Mouse (Mus musculus) intestine, postnatal 0 days (tissue): ENCODE measurements around the gene Hsph1. TPM values are rescaled to one million over a fixed set of nuclear protein-coding genes. Genes with fewer than 3 reads are reported as not detected.

ENCODE experiments used
- ATAC-seq: fragments of 200-750 bp; cut with Nextera tagmentation; 2 replicates; pipeline ENCODE4 v1.8.0; 2017; ENCODE audit warnings: mild to moderate bottlenecking, moderate TSS enrichment, moderate library complexity
- H3K27ac ChIP-seq: fragments of 300-500 bp; sonication (generic); 2 replicates; pipeline ENCODE4 v1.5.1; 2014; ENCODE audit warnings: mild to moderate bottlenecking, low read depth, low read length, moderate library complexity
- H3K27me3 ChIP-seq: fragments of 300-500 bp; sonication (generic); replicated peaks from 2 replicates; pipeline ENCODE4 v1.6.1; 2014; ENCODE audit warnings: low read length, mixed read lengths; ENCODE audit not compliant: control insufficient read depth, insufficient read depth
- H3K36me3 ChIP-seq: fragments of 300-500 bp; sonication (generic); 2 replicates; pipeline ENCODE4 v1.6.1; 2014; ENCODE audit warnings: mild to moderate bottlenecking, moderate library complexity; ENCODE audit not compliant: control insufficient read depth, insufficient read depth
- H3K4me1 ChIP-seq: fragments of 300-500 bp; sonication (generic); replicated peaks from 2 replicates; pipeline ENCODE4 v1.6.1; 2014; ENCODE audit warnings: antibody characterized with exemption, low read length, mixed read lengths; ENCODE audit not compliant: control insufficient read depth, insufficient read depth
- H3K4me2 ChIP-seq: fragments of 300-500 bp; sonication (generic); replicated peaks from 2 replicates; pipeline ENCODE4 v1.6.1; 2014; ENCODE audit warnings: low read depth, mild to moderate bottlenecking, moderate library complexity
- H3K4me3 ChIP-seq: fragments of 300-500 bp; sonication (generic); 2 replicates; pipeline ENCODE4 v1.5.1; 2014; ENCODE audit warnings: low read depth, low read length
- H3K9ac ChIP-seq: fragments of 300-500 bp; sonication (generic); 2 replicates; pipeline ENCODE4 v1.6.1; 2014; ENCODE audit warnings: mild to moderate bottlenecking, low read depth, low read length
- H3K9me3 ChIP-seq: fragments of 300-500 bp; sonication (generic); 2 replicates; pipeline ENCODE4 v1.6.1; 2016; ENCODE audit warnings: mixed run types; ENCODE audit not compliant: control insufficient read depth
- CTCF ChIP-seq: sonication (generic); IDR thresholded peaks from 2 replicates; pipeline ENCODE4 v1.5.1; 2016; ENCODE audit warnings: low read depth, mild to moderate bottlenecking, control low read depth, antibody characterized with exemption, moderate library complexity
- whole genome bisulfite sequencing: fragments of 180-500 bp; shearing (Covaris S2); extraction: QIAGEN DNeasy Blood & Tissue Kit; methylation state at CpG from one replicate; pipeline ENCODE4 v1.1.7; 2014; 5-methylcytosine and 5-hydroxymethylcytosine counted together
- polyA plus RNA-seq: library from polyadenylated mRNA; unstranded; fragments of >200 nt; fragmentation: Nextera tagmentation; extraction: Ambion mirVana; gene quantifications from 2 replicates; pipeline ENCODE4 v1.2.1, GENCODE M21; 2015

Hsph1 gene
- polyA plus RNA-seq, 1 experiment from 2014 or later: 9.0 TPM

DNA sequence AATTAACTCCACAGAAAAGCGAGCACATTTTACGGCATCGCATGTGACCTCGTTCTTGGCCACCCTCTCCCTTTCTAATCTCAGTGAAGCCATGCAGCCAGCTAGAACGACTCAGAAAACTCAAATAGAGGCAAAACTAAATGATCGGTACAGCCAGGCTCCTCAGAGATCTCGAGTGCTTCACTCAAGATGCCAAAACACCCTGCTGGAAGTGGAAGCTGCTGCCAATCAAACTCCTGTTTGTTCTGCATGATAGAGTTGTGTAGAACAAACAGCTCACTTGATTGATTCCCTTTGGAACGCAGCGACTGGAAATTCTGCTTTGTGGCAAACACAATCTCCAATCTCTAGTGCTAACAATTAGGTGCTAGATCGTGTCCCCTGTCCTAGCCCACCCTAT, 59.2 kb downstream of the Hsph1 start:
- Histone ChIP-seq H3K27ac (no peak overlapping the region), H3K27me3 (no peaks in the 10 kb centered on the region), H3K9ac (no peak overlapping the region), H3K36me3 (no peaks in the 10 kb centered on the region), H3K9me3 (no peaks in the 10 kb centered on the region), H3K4me1 (no peaks in the 10 kb centered on the region), H3K4me3 (no peak overlapping the region), H3K4me2 (no peak overlapping the region)
- ATAC-seq: no peak
- WGBS: 42% methylated on average over 10 of the region's 10 CpGs
- TF ChIP-seq CTCF: no peak

GRCm38 (mm10) chr5:149568993-149569392, 67.2 kb downstream of the Hsph1 start:
- H3K4me3 ChIP-seq: no peak overlapping the region
- no peak for TF ChIP-seq CTCF
- no peak overlapping the region for H3K4me2 ChIP-seq
- no peaks in the 10 kb centered on the region for H3K27me3 ChIP-seq
- no peaks in the 10 kb centered on the region for H3K4me1 ChIP-seq
- no peak overlapping the region for H3K27ac ChIP-seq
- ATAC-seq: no peak
- 70% methylated on average over 13 of the region's 13 CpGs for WGBS
- no peak overlapping the region for H3K9ac ChIP-seq
- H3K36me3 ChIP-seq: no peaks in the 10 kb centered on the region
- no peaks in the 10 kb centered on the region for H3K9me3 ChIP-seq

DNA sequence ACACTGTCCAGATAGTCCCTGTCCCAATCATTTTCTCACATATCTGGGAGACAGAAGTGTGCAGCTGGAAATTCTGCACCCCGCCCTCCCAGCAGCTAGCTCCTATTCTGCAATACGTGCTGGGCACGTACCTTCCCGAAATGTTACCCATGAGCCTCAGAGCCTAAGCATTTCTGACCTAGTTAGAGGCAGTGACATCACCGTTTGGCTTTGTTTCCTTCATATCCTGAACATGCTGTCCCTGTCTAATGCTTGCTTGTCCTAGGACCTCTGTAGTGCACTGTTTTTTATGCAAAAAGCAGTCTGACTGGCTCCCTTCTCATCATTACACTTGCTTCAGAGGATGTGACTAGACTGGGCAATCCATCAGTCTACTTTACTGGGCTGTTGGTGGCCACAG, 69.2 kb downstream of the Hsph1 start:
- Histone ChIP-seq H3K9me3 (no peaks in the 10 kb centered on the region), H3K27me3 (no peaks in the 10 kb centered on the region), H3K9ac (no peak overlapping the region), H3K27ac (no peak overlapping the region), H3K4me2 (no peak overlapping the region), H3K4me3 (no peak overlapping the region), H3K36me3 (no peaks in the 10 kb centered on the region), H3K4me1 (no peaks in the 10 kb centered on the region)
- 73% methylated on average over 5 of the region's 5 CpGs for whole genome bisulfite sequencing
- TF ChIP-seq CTCF: no peak
- ATAC-seq: no peak

- TF ChIP-seq CTCF: no peak
- no peak overlapping the region for H3K27ac ChIP-seq
- no peaks in the 10 kb centered on the region for H3K27me3 ChIP-seq
- no peaks in the 10 kb centered on the region for H3K4me1 ChIP-seq
- 52% methylated on average over 11 of the region's 11 CpGs for WGBS
- H3K4me3 ChIP-seq: no peak overlapping the region
- no peak overlapping the region for H3K9ac ChIP-seq
- no peak overlapping the region for H3K4me2 ChIP-seq
- H3K36me3 ChIP-seq: no peaks in the 10 kb centered on the region
- H3K9me3 ChIP-seq: no peaks in the 10 kb centered on the region
- no peak for ATAC-seq
Observed at GRCm38 (mm10) chr5:149566026-149566425, 70.2 kb downstream of the Hsph1 start.

Other genes with a start within 250 kb of the Hsph1 start
- 1.6 and 2.2 TPM in 2 replicates for gene Medag, start 224.6 kb downstream of the Hsph1 start, polyA plus RNA-seq
- gene Tex26, start 196.7 kb downstream of the Hsph1 start, polyA plus RNA-seq: 0.24 and 0.38 TPM in 2 replicates
- not detected in 2 replicates for gene Wdr95, start 107.7 kb downstream of the Hsph1 start, polyA plus RNA-seq
- gene B3glct, start 41.9 kb upstream of the Hsph1 start, polyA plus RNA-seq: 10.7 and 11.2 TPM in 2 replicates